Mouse (Mus musculus): ENCODE results near the gene Ap3m1.

- TF ChIP-seq CTCF (IDR thresholded peaks at IDR 0.05; ENCODE audit: low read depth) (no peak), EP300 (IDR thresholded peaks at IDR 0.05; ENCODE audit: low read depth) (no peak)
Observed at GRCm38 (mm10) chr14:21087390-21088060, 35.2 kb upstream of the Ap3m1 start.

Measured in liver, embryonic 14.5 days (tissue).